In the genomic region with DNA sequence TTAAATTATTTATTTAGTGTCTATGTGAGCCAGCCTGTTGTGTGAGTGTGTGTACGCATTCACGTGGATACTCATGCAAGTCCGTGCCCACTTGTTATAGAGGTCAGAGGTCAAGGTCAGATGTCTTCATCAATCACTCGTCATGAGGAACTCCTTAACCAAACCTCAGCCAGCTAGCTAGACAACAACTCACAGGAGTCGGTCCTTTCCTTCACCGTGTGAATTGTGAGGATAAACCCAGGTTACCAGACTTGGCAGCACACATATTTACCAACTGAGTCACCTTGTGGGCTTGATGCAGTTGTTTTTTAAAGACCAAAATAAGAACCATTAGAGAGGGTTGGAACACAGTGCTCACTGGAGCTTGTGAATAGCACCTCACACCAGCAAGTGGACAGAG, we compare ENCODE assay signal across 12 mouse cellular contexts. TPM values are rescaled to one million over a fixed set of nuclear protein-coding genes. Genes with fewer than 3 reads are reported as not detected.
A peak's percentile ranks its signal among the peaks of the same experiment; 100 is the strongest.
DNase-seq lines count a peak whose midpoint lies in the region; ATAC-seq and TF ChIP-seq lines count a peak whose summit lies in the region.
"Had no signal": no experiment of that assay in that cellular context is flagged by ENCODE, and none has a peak within 500 bp of the region (broad histone marks: within the 10 kb centered on the region; RNA-seq: fewer than 3 reads in every experiment).

No protein-coding gene starts in this region.

- WGBS in lung, postnatal 0 days = 50% methylated on average over 6 of the region's 6 CpGs
- WGBS in liver, postnatal 0 days (ENCODE audit: insufficient replicate concordance) = 54% methylated on average over 6 of the region's 6 CpGs
- WGBS in thymus, adult 2 months = 96% methylated on average over 6 of the region's 6 CpGs

- no peak overlapping the region for H3K4me2 ChIP-seq in lung, postnatal 0 days (replicated peaks; ENCODE audit: low read depth, low read length)
- no peak overlapping the region for H3K4me2 ChIP-seq in liver, postnatal 0 days (ENCODE audit: low read depth, low read length)
- H3K4me2 ChIP-seq: hindbrain, embryonic 15.5 days; limb, embryonic 15.5 days had no signal

- no peak overlapping the region for H3K9ac ChIP-seq in lung, postnatal 0 days (replicated peaks; ENCODE audit: low read depth)
- H3K9ac ChIP-seq in liver, postnatal 0 days (replicated peaks) = no peak overlapping the region
- H3K9ac ChIP-seq: hindbrain, embryonic 15.5 days; limb, embryonic 15.5 days had no signal

- ATAC-seq in lung, postnatal 0 days = no peak
- ATAC-seq in liver, postnatal 0 days = no peak
- ATAC-seq in megakaryocyte progenitor cell, adult 5-6 weeks (replicated peaks; ENCODE audit: poor library complexity) = no peak

- TF ChIP-seq CTCF in lung, postnatal 0 days (IDR thresholded peaks at IDR 0.05) = no peak
- TF ChIP-seq CTCF in liver, postnatal 0 days (IDR thresholded peaks at IDR 0.05; ENCODE audit: low read depth) = no peak
- no peak for TF ChIP-seq CTCF in thymus, adult 2 months (IDR thresholded peaks at IDR 0.05; ENCODE audit: borderline replicate concordance, control insufficient read depth, extremely low read depth, insufficient read depth, low read length, poor library complexity)

- DNase-seq in adrenal gland, adult 2 months = peak; percentile 46
- DNase-seq in adrenal gland, postnatal 14 days = no peak
- DNase-seq in lung, postnatal 0 days (ENCODE audit: low spot score) = no peak
- no peak for DNase-seq in lung, postnatal 36 days
- DNase-seq in embryo, embryonic 9.5 days (ENCODE audit: extremely low spot score) = peak; percentile 78
- no peak for DNase-seq in liver, postnatal 0 days
- no peak for DNase-seq in thymus, adult 2 months
- DNase-seq: cerebellum, postnatal 25 days; heart, adult 2 months had no signal

- no peak overlapping the region for H3K4me3 ChIP-seq in lung, postnatal 0 days (ENCODE audit: low read depth, low read length)
- no peak overlapping the region for H3K4me3 ChIP-seq in liver, postnatal 0 days (ENCODE audit: low read depth, low read length)
- no peak overlapping the region for H3K4me3 ChIP-seq in thymus, adult 2 months (ENCODE audit: control insufficient read depth, insufficient read depth, low read length)
- H3K4me3 ChIP-seq: heart, adult 2 months; hindbrain, embryonic 15.5 days; limb, embryonic 15.5 days had no signal

- no peaks in the 10 kb centered on the region for H3K36me3 ChIP-seq in lung, postnatal 0 days (ENCODE audit: insufficient read depth, low read length)
- H3K36me3 ChIP-seq in liver, postnatal 0 days (replicated peaks; ENCODE audit: insufficient read depth, low read length) = no peaks in the 10 kb centered on the region
- H3K36me3 ChIP-seq in thymus, adult 2 months (ENCODE audit: control insufficient read depth, insufficient read depth, low read length) = no peaks in the 10 kb centered on the region
- H3K36me3 ChIP-seq: hindbrain, embryonic 15.5 days; limb, embryonic 15.5 days had no signal

- H3K4me1 ChIP-seq in lung, postnatal 0 days (ENCODE audit: insufficient read depth, low read depth, low read length) = peaks cover 17% of the 10 kb centered on the region; the same call in 1 of the 2 replicates
- peaks cover 24% of the 10 kb centered on the region for H3K4me1 ChIP-seq in liver, postnatal 0 days (ENCODE audit: insufficient read depth)
- no peaks in the 10 kb centered on the region for H3K4me1 ChIP-seq in thymus, adult 2 months (replicated peaks; ENCODE audit: control insufficient read depth, insufficient read depth, low read length)

- H3K27ac ChIP-seq in lung, postnatal 0 days (ENCODE audit: low read length) = peak overlapping the region; percentile 95
- H3K27ac ChIP-seq in liver, postnatal 0 days (ENCODE audit: low read depth) = 0 out of 2 replicates have a peak overlapping the region, but pooled peaks have one; percentile 7
- no peak overlapping the region for H3K27ac ChIP-seq in thymus, adult 2 months (ENCODE audit: control insufficient read depth, insufficient read depth, low read length)
- H3K27ac ChIP-seq: heart, adult 2 months had no signal

- H3K9me3 ChIP-seq in lung, postnatal 0 days (ENCODE audit: low read length) = no peaks in the 10 kb centered on the region
- no peaks in the 10 kb centered on the region for H3K9me3 ChIP-seq in liver, postnatal 0 days (ENCODE audit: low read length)
- H3K9me3 ChIP-seq: hindbrain, embryonic 15.5 days; limb, embryonic 15.5 days had no signal

- TF ChIP-seq POLR2A in thymus, adult 2 months (IDR thresholded peaks at IDR 0.05; ENCODE audit: control insufficient read depth, extremely low read depth, insufficient read depth, low read length, poor library complexity) = no peak

- TF ChIP-seq EP300 in lung, postnatal 0 days (IDR thresholded peaks at IDR 0.05) = no peak
- no peak for TF ChIP-seq EP300 in liver, postnatal 0 days (IDR thresholded peaks at IDR 0.05; ENCODE audit: low read depth)

- H3K27me3 ChIP-seq in lung, postnatal 0 days (replicated peaks; ENCODE audit: insufficient read depth, low read length) = no peaks in the 10 kb centered on the region
- H3K27me3 ChIP-seq in liver, postnatal 0 days (ENCODE audit: insufficient read depth, low read length) = no peaks in the 10 kb centered on the region
- H3K27me3 ChIP-seq in thymus, adult 2 months (ENCODE audit: control insufficient read depth, insufficient read depth, low read length) = no peaks in the 10 kb centered on the region
- H3K27me3 ChIP-seq: hindbrain, embryonic 15.5 days; limb, embryonic 15.5 days had no signal

RNA-seq across cellular contexts. Expression of gene 1700001O22Rik, which starts 42.8 kb away (rescaled TPM):
- total RNA-seq in adrenal gland, adult 2 months (2021) = 1 to 10 TPM; 1.8 to 5.0 TPM
- polyA plus RNA-seq in adrenal gland, adult 2 months (2012; rRNA removed) = 2.8 and 3.6 TPM in 2 replicates
- total RNA-seq in adrenal gland, postnatal 14 days (2021) = 0.98 and 2.0 TPM in 2 replicates
- polyA plus RNA-seq in lung, postnatal 0 days (2015; fragmentation: Nextera tagmentation; extraction: Ambion mirVana) = 0.47 and 0.94 TPM in 2 replicates
- not detected in 2 replicates for polyA plus RNA-seq in liver, postnatal 0 days (2015; fragmentation: Nextera tagmentation; extraction: Ambion mirVana)
- total RNA-seq in megakaryocyte progenitor cell, adult 5-6 weeks (2015) = not detected in 2 replicates
- total RNA-seq in megakaryocyte progenitor cell, adult 5-6 weeks (2017) = not detected in 2 replicates
- 4.0 and 5.2 TPM in 2 replicates for polyA plus RNA-seq in thymus, adult 2 months (2012; rRNA removed)

RNA-seq across cellular contexts. Expression of gene Ntmt1, which starts 46.9 kb away (rescaled TPM):
- 10 to 100 TPM; 33.5 to 45.4 TPM for total RNA-seq in adrenal gland, adult 2 months (2021)
- polyA plus RNA-seq in adrenal gland, adult 2 months (2012; rRNA removed) = 69.9 and 77.1 TPM in 2 replicates
- 32.3 and 37.7 TPM in 2 replicates for total RNA-seq in adrenal gland, postnatal 14 days (2021)
- polyA plus RNA-seq in lung, postnatal 0 days (2015; fragmentation: Nextera tagmentation; extraction: Ambion mirVana) = 49.4 and 50.7 TPM in 2 replicates
- 27.8 and 30.2 TPM in 2 replicates for polyA plus RNA-seq in liver, postnatal 0 days (2015; fragmentation: Nextera tagmentation; extraction: Ambion mirVana)
- 15.4 and 20.2 TPM in 2 replicates for total RNA-seq in megakaryocyte progenitor cell, adult 5-6 weeks (2015)
- 15.4 and 19.9 TPM in 2 replicates for total RNA-seq in megakaryocyte progenitor cell, adult 5-6 weeks (2017)
- 30.5 and 33.9 TPM in 2 replicates for polyA plus RNA-seq in thymus, adult 2 months (2012; rRNA removed)

Comparison
In these comparisons a context has a peak if more than half of its experiments do, and no peak if none do; other contexts are left out.
1. DNase-seq: peak in adrenal gland, adult 2 months (single experiment) and embryo, embryonic 9.5 days (single experiment); none in adrenal gland, postnatal 14 days (single experiment), lung, postnatal 0 days (single experiment), lung, postnatal 36 days (single experiment), liver, postnatal 0 days (single experiment) and thymus, adult 2 months (single experiment).